Mouse (Mus musculus): ENCODE measurements around the gene Brpf1. TPM values are rescaled to one million over a fixed set of nuclear protein-coding genes. Genes with fewer than 3 reads are reported as not detected.

Gene Brpf1
- polyA plus RNA-seq, 1 experiment, result 24.2 TPM

- 5% methylated on average over 3 of the region's 3 CpGs for WGBS
- Histone ChIP-seq H3K36me3 (ENCODE audit: control insufficient read depth, insufficient read depth, low read length) (no peaks in the 10 kb centered on the region), H3K4me3 (ENCODE audit: extremely low read depth, insufficient read depth, insufficient read length) (no peak overlapping the region), H3K27me3 (ENCODE audit: control insufficient read depth, insufficient read depth, low read length) (no peaks in the 10 kb centered on the region), H3K4me1 (ENCODE audit: control insufficient read depth, insufficient read depth, insufficient read length) (no peaks in the 10 kb centered on the region), H3K27ac (ENCODE audit: insufficient read depth, low read length) (no peak overlapping the region)
- DNase-seq (ENCODE audit: low read depth in 1 of 2, low spot score in 2 of 2), result peak in 1 of 2 experiments; percentile 46
- no peak for TF ChIP-seq POLR2A (IDR thresholded peaks at IDR 0.05; ENCODE audit: low read depth, low read length)
- peak; percentile 20; the same call in 1 of the 2 replicates for TF ChIP-seq CTCF (IDR thresholded peaks at IDR 0.05; ENCODE audit: extremely low read depth, insufficient read depth, insufficient read length, insufficient replicate concordance)
These were observed 4.7 kb upstream of the Brpf1 start for GRCm38 (mm10) chr6:113302258-113302657.

- H3K36me3 ChIP-seq (ENCODE audit: control insufficient read depth, insufficient read depth, low read length), result peaks cover 10% of the 10 kb centered on the region
- no peaks in the 10 kb centered on the region; the same call in 1 of the 2 replicates for H3K4me1 ChIP-seq (ENCODE audit: control insufficient read depth, insufficient read depth, insufficient read length)
- TF ChIP-seq POLR2A (IDR thresholded peaks at IDR 0.05; ENCODE audit: low read depth, low read length), result no peak; the same call in 1 of the 2 replicates
- TF ChIP-seq CTCF (IDR thresholded peaks at IDR 0.05; ENCODE audit: extremely low read depth, insufficient read depth, insufficient read length, insufficient replicate concordance), result no peak
- 1% methylated on average over 50 of the region's 50 CpGs for WGBS
- no peaks in the 10 kb centered on the region for H3K27me3 ChIP-seq (ENCODE audit: control insufficient read depth, insufficient read depth, low read length)
- peak overlapping the region; percentile 74 for H3K4me3 ChIP-seq (ENCODE audit: extremely low read depth, insufficient read depth, insufficient read length)
- peak; percentile 98 to 100 for DNase-seq (ENCODE audit: low read depth in 1 of 2, low spot score in 2 of 2)
- peak overlapping the region; percentile 99 for H3K27ac ChIP-seq (ENCODE audit: insufficient read depth, low read length)
These were observed 483 bp upstream of the Brpf1 start for GRCm38 (mm10) chr6:113306322-113306985.

GRCm38 (mm10) chr6:113307481-113308121, 664 bp downstream of the Brpf1 start:
- Histone ChIP-seq H3K27me3 (ENCODE audit: control insufficient read depth, insufficient read depth, low read length) (no peaks in the 10 kb centered on the region), H3K4me1 (ENCODE audit: control insufficient read depth, insufficient read depth, insufficient read length) (no peaks in the 10 kb centered on the region; the same call in 1 of the 2 replicates), H3K36me3 (ENCODE audit: control insufficient read depth, insufficient read depth, low read length) (peaks cover 13% of the 10 kb centered on the region), H3K4me3 (ENCODE audit: extremely low read depth, insufficient read depth, insufficient read length) (peak overlapping the region; percentile 74), H3K27ac (ENCODE audit: insufficient read depth, low read length) (peak overlapping the region; percentile 99)
- TF ChIP-seq POLR2A (IDR thresholded peaks at IDR 0.05; ENCODE audit: low read depth, low read length) (no peak), CTCF (IDR thresholded peaks at IDR 0.05; ENCODE audit: extremely low read depth, insufficient read depth, insufficient read length, insufficient replicate concordance) (no peak)
- DNase-seq (ENCODE audit: low read depth in 1 of 2, low spot score in 2 of 2), result peak in 1 of 2 experiments; percentile 48
- under 1% methylated on average over 33 of the region's 34 CpGs for WGBS

GRCm38 (mm10) chr6:113308141-113308540, 1.2 kb downstream of the Brpf1 start:
- DNase-seq (ENCODE audit: low read depth in 1 of 2, low spot score in 2 of 2), result peak in 1 of 2 experiments; percentile 44
- 11% methylated on average over 5 of the region's 5 CpGs for WGBS
- Histone ChIP-seq H3K27ac (ENCODE audit: insufficient read depth, low read length) (peak overlapping the region; percentile 99), H3K27me3 (ENCODE audit: control insufficient read depth, insufficient read depth, low read length) (no peaks in the 10 kb centered on the region), H3K4me1 (ENCODE audit: control insufficient read depth, insufficient read depth, insufficient read length) (no peaks in the 10 kb centered on the region; the same call in 1 of the 2 replicates), H3K4me3 (ENCODE audit: extremely low read depth, insufficient read depth, insufficient read length) (peak overlapping the region; percentile 74; the same call in 1 of the 2 replicates), H3K36me3 (ENCODE audit: control insufficient read depth, insufficient read depth, low read length) (peaks cover 14% of the 10 kb centered on the region)
- no peak for TF ChIP-seq POLR2A (IDR thresholded peaks at IDR 0.05; ENCODE audit: low read depth, low read length)
- peak; percentile 28; the same call in 1 of the 2 replicates for TF ChIP-seq CTCF (IDR thresholded peaks at IDR 0.05; ENCODE audit: extremely low read depth, insufficient read depth, insufficient read length, insufficient replicate concordance)

GRCm38 (mm10) chr6:113315972-113316371, 9.0 kb downstream of the Brpf1 start:
- Histone ChIP-seq H3K4me3 (ENCODE audit: extremely low read depth, insufficient read depth, insufficient read length) (no peak overlapping the region), H3K4me1 (ENCODE audit: control insufficient read depth, insufficient read depth, insufficient read length) (no peaks in the 10 kb centered on the region), H3K36me3 (ENCODE audit: control insufficient read depth, insufficient read depth, low read length) (peaks cover 60% of the 10 kb centered on the region), H3K27me3 (ENCODE audit: control insufficient read depth, insufficient read depth, low read length) (no peaks in the 10 kb centered on the region), H3K27ac (ENCODE audit: insufficient read depth, low read length) (no peak overlapping the region)
- no peak for DNase-seq (ENCODE audit: low read depth in 1 of 2, low spot score in 2 of 2)
- 92% methylated on average over 3 of the region's 3 CpGs for WGBS
- TF ChIP-seq CTCF (IDR thresholded peaks at IDR 0.05; ENCODE audit: extremely low read depth, insufficient read depth, insufficient read length, insufficient replicate concordance) (no peak), POLR2A (IDR thresholded peaks at IDR 0.05; ENCODE audit: low read depth, low read length) (no peak)

- Histone ChIP-seq H3K4me3 (ENCODE audit: extremely low read depth, insufficient read depth, insufficient read length) (peak within 1 kb of the TSS; percentile 90), H3K36me3 (ENCODE audit: control insufficient read depth, insufficient read depth, low read length) (peaks cover 21% of the 10 kb centered on the region), H3K27ac (ENCODE audit: insufficient read depth, low read length) (peak within 1 kb of the TSS; percentile 73), H3K27me3 (ENCODE audit: control insufficient read depth, insufficient read depth, low read length) (no peaks in the 10 kb centered on the region), H3K4me1 (ENCODE audit: control insufficient read depth, insufficient read depth, insufficient read length) (peaks cover 6% of the 10 kb centered on the region; the same call in 1 of the 2 replicates)
- WGBS, result under 1% methylated on average over 52 of the region's 52 CpGs
- TF ChIP-seq POLR2A (IDR thresholded peaks at IDR 0.05; ENCODE audit: low read depth, low read length) (peak; percentile 78), CTCF (IDR thresholded peaks at IDR 0.05; ENCODE audit: extremely low read depth, insufficient read depth, insufficient read length, insufficient replicate concordance) (no peak)
- DNase-seq (ENCODE audit: low read depth in 1 of 2, low spot score in 2 of 2), result peak; percentile 97 to 98
These were observed 19.8 kb downstream of the Brpf1 start, which contains the start of gene Ogg1 for GRCm38 (mm10) chr6:113326533-113327315. Gene Ogg1, plus strand, starts transcription at chr6:113326972.
